Mouse (Mus musculus): Measurements from ENCODE around the gene Abcg2.
A peak's percentile ranks its signal among the peaks of the same experiment; 100 is the strongest.

The Abcg2 gene

DNA sequence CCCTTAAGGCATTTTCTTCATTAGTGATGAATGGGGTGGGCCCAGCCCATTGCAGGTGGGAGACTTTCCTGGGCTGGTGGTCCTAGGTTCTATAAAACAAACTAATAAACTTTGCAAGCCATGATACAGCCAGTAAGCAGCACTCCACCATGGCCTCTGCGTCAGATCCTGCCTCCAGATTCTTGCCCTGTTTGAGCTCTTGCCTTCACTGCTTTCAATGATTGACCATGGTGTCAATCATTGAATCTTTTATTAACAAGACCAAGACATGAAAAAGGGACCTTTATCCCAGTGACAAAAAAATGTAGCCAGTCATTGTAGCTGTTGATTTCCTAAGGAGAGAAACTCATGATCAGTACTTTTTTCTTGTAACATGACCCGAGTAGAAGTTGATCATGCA, 55.1 kb downstream of the Abcg2 start:
- no peak for DNase-seq

- peak; percentile 35 for DNase-seq
Measured at GRCm38 (mm10) chr6:58640333-58641018, 56.2 kb downstream of the Abcg2 start.

GRCm38 (mm10) chr6:58641056-58641799, 56.9 kb downstream of the Abcg2 start:
- DNase-seq: no peak

DNA sequence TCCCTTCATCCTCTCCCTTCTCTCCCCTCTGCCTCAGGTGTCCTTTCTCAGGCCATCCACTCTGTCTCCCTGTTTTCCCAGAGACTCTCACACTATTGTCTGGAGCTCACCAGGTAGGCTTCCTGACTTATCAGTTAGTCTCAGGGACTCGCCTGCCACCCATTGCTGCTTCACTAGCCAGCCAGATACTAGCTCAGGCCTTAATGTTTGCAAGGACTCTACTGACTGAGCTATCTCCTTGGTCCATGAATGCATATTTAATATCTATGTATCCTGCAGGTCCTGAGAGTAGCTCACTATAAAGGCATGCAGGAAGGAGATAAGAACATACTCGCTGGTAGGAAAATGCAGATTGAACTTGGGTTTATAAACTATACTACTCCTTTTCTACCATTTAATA, 57.9 kb downstream of the Abcg2 start:
- DNase-seq: no peak

DNA sequence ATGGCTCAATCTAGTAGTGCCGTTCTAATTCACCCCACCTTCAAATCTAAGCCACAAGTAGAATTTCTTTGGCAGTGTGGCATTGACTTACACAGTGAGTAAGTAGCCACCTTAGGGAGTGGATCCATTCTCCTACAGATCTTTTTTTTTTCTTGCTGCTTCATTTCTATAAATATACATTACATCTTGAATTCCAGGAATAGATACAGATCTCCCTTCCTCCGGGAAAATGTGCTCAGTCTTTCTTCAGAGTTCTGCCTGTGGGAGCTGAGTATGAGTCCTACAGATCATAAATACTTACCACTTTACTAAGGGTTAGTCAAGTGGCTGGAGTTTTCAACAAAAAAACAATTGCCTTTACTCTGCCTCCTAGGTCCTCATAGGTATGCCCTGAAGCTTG, 60.3 kb downstream of the Abcg2 start:
- no peak for DNase-seq

GRCm38 (mm10) chr6:58648100-58648749, 63.9 kb downstream of the Abcg2 start:
- no peak for DNase-seq

DNA sequence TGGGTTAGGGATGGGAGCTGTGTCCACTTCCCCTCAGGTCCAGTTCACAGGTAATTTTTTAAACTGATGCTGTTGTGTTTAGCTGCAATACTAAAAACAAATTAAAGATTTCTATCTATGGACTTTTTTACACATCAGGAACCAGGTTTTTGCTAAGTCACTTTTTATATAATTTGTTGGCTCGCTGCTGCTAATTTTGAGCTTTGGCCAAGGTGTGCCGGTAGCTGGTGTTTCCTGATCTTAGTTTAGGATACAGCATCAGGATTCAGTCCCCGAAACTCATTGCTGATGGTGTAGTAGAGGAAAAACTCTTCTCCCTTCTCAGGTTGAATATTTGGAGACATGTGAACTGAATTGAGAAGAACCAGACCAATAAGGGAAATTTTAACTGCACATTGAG, 65.8 kb downstream of the Abcg2 start:
- DNase-seq: no peak

DNA sequence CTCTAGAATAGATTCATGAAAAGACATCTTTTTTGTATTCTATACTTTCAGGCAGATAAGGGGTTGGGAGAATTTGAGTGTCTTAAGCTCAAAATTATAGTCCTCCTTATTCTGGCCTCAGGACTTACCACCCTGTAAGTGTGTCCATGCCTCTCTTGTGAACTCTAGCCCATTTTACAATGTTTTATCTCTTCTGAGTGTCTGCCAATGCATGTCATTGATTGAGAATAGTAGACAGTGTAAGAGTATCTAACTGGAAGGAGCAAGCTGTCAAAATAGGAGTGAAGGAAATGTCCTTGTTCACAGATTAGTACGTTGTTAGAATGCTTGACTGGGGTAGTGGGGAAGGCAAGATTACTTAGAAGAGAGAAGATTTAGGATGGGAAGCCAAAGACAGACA, 66.7 kb downstream of the Abcg2 start:
- DNase-seq: no peak

- no peak for DNase-seq
Measured at GRCm38 (mm10) chr6:58660951-58661575, 76.7 kb downstream of the Abcg2 start.

DNA sequence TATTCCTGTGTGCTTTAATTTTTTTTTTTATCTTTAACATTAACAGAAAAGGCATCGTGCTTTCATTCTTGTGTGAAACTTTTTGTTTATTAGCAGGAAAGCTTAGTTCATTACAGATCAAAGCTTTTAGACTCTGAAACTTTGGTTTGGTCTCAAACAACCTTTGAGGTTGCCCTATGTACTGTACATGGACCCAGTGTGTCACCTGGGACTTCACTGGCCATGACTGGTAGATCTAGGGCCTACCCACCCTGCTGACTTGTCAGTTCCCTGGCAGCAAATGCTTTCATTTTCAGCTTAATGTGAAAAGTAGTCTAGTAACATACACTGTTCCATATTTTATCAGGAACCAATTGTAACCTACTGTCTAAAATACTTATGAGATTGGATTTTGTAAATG, 93.5 kb downstream of the Abcg2 start:
- no peak for DNase-seq

GRCm38 (mm10) chr6:58678530-58678929, 94.2 kb downstream of the Abcg2 start:
- no peak for DNase-seq

DNA sequence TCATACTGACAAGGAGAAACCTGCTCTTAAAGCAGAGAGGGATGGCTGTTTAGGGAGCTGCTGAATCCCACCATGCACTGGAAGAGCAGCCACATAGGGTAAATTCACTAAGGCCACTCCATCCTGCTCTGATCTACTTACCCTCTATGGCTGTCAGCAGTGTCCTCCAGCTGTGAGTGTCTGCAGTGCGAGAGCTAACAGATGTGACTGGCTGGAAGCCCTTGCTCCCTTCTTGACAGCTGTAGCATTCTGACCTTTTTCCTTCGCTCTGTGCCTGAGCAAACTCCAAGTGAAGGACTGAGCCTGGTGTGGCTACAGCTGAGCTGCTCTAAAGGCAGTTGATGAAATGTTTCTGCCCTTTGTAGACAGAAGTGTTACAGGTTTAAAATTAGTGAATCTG, 107.3 kb downstream of the Abcg2 start:
- no peak for DNase-seq

GRCm38 (mm10) chr6:58694257-58694656, 109.9 kb downstream of the Abcg2 start:
- no peak for DNase-seq

- DNase-seq: no peak
Measured at GRCm38 (mm10) chr6:58694765-58695164, 110.4 kb downstream of the Abcg2 start.

- no peak for DNase-seq
Measured at GRCm38 (mm10) chr6:58710369-58710768, 126.0 kb downstream of the Abcg2 start.

DNA sequence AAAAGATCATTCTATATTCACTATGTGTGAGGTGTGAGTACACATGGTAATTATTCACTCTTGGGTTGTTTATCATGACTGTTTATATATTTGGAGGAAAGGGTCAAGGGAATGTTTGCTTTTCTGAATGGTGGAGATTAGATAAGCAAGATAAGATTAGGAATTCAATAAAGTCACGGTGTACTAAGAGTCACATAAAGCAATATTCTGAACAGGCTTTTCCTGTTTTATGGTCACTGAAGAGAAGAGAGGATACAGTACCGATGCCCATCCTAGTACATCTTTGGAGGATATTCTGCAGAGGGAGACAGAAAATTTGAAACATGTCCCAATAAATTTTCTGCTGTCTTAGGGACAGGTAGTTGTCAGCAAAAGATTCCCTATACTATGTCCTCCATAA, 127.6 kb downstream of the Abcg2 start:
- no peak for DNase-seq

DNA sequence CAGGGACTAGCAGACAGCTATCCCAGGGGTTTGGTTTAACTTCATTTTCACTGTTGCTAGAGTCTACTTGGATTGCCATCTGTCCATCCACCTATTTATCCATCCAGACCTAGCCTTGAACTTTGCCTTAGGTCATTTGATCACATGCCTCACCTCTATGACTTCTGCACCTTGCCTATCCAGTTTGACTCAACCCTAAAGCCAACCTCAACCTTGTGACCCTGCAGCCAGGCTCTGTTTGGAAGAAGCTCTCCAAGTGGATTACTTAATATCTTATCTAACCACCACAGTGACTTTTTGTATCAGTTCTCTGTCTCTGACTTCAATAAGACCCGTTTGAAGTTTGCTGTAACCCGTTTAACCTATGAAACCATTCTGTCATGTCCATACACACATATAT, 149.5 kb downstream of the Abcg2 start:
- no peak for DNase-seq

DNA sequence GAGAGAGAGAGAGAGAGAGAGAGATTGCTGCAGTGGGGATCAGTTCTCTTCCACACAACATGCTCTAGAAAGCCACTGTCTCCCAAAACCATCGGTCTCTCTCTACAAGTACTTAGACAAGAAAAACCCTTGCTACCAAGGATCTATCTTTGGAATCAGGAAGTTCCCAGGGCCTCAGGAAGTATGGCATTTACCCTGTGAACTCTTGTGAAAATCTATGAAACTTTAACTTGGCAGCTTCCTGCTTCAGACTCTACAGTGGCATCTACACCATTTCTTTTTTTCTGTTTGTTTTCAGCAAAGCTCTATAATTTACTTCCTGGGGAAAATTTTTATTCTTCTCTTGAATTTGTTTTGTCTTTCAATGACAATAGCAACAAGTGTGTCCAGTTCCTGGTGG, 150.8 kb downstream of the Abcg2 start:
- DNase-seq: no peak

All from cerebellum, adult 11 months (tissue).